Mouse (Mus musculus) layer of hippocampus, adult 18-20 months (tissue): Measurements from ENCODE around the gene Rufy1. TPM values are rescaled to one million over a fixed set of nuclear protein-coding genes. Genes with fewer than 3 reads are reported as not detected.

Experiments
- DNase-seq, 2 experiments: peaks; one replicate each; pipeline ENCODE4 v3.0.0; 2022; ENCODE audit warnings: low spot score in 2 of 2
- microRNA-seq, 2 experiments: library from miRNA; unstranded; fragments of <30 nt; microRNA quantifications; one replicate each; pipeline ENCODE4 v1.2.0; 2021
- total RNA-seq, 2 experiments: library from RNA; stranded (reverse); gene quantifications; 2 replicates each; pipeline ENCODE4 v1.2.3; 2021

Gene Rufy1
- total RNA-seq, 2 experiments from 2014 or later: 30.4 to 30.9 TPM

GRCm38 (mm10) chr11:50358950-50359861 lies 71.7 kb downstream of the Rufy1 start:
- peak; percentile 43 to 72 for DNase-seq

GRCm38 (mm10) chr11:50355395-50355794 lies 75.5 kb downstream of the Rufy1 start:
- no peak for DNase-seq

GRCm38 (mm10) chr11:50354851-50355250 lies 76.1 kb downstream of the Rufy1 start:
- DNase-seq: no peak

GRCm38 (mm10) chr11:50354162-50354561 lies 76.8 kb downstream of the Rufy1 start, which contains the start of gene Cby3:
Gene Cby3 (plus strand): TSS chr11:50354462.
- no peak for DNase-seq

GRCm38 (mm10) chr11:50352177-50352576 lies 78.7 kb downstream of the Rufy1 start:
- DNase-seq: no peak

GRCm38 (mm10) chr11:50346256-50347032 lies 84.5 kb downstream of the Rufy1 start:
- DNase-seq: no peak

- DNase-seq: no peak
Measured at GRCm38 (mm10) chr11:50345486-50345885, 85.4 kb downstream of the Rufy1 start.

Small RNA genes lying within 50 kb of the gene (microRNA-seq; reads per million reads assigned to microRNA genes)
- 0 reads per million in 2 experiments for gene Mir804

Other genes starting within 250 kb of the Rufy1 start
- gene Sqstm1, start 220.3 kb downstream of the Rufy1 start, total RNA-seq: 100 to 1,000 TPM; 486 to 498 TPM
- gene Mgat4b, start 220.2 kb downstream of the Rufy1 start, total RNA-seq: 10 to 100 TPM; 80.7 to 84.1 TPM
- gene Ltc4s, start 192.5 kb downstream of the Rufy1 start, total RNA-seq: 1 to 10 TPM; 6.8 to 7.1 TPM
- gene Maml1, start 138.8 kb downstream of the Rufy1 start, total RNA-seq: 10 to 100 TPM; 11.0 to 11.3 TPM
- 100 to 1,000 TPM; 411 to 425 TPM for gene Canx, start 105.5 kb downstream of the Rufy1 start, total RNA-seq
- not detected for gene Cby3, start 76.7 kb downstream of the Rufy1 start, total RNA-seq
- gene Hnrnph1, start 54.1 kb downstream of the Rufy1 start, total RNA-seq: 100 to 1,000 TPM; 258 to 268 TPM
- 10 to 100 TPM; 13.7 to 16.8 TPM for gene Adamts2, start 171.0 kb upstream of the Rufy1 start, total RNA-seq